Mouse (Mus musculus) stomach, embryonic 14.5 days (tissue): Measurements from ENCODE around the gene Gm28308. TPM values are rescaled to one million over a fixed set of nuclear protein-coding genes. Genes with fewer than 3 reads are reported as not detected.

Source experiments
- ATAC-seq: fragments of 200-750 bp; cut with Nextera tagmentation; 2 replicates; pipeline ENCODE4 v1.8.0; 2017; ENCODE audit warnings: low read depth, moderate TSS enrichment; ENCODE audit not compliant: insufficient number of reproducible peaks, insufficient read depth, low FRiP score
- H3K27ac ChIP-seq: fragments of 300-500 bp; sonication (generic); 2 replicates; pipeline ENCODE4 v1.5.1; 2014; ENCODE audit warnings: mild to moderate bottlenecking, low read length, moderate library complexity, mixed read lengths
- H3K27me3 ChIP-seq: fragments of 300-500 bp; sonication (generic); 2 replicates; pipeline ENCODE4 v1.6.1; 2014; ENCODE audit warnings: low read length, control low read depth, mixed read lengths; ENCODE audit not compliant: control insufficient read depth, insufficient read depth
- H3K36me3 ChIP-seq: fragments of 300-500 bp; sonication (generic); 2 replicates; pipeline ENCODE4 v1.6.1; 2014; ENCODE audit warnings: mild to moderate bottlenecking, control low read depth, low read length, moderate library complexity, mixed read lengths; ENCODE audit not compliant: control insufficient read depth, insufficient read depth
- H3K4me1 ChIP-seq: fragments of 300-500 bp; sonication (generic); 2 replicates; pipeline ENCODE4 v1.6.1; 2014; ENCODE audit warnings: low read length, control low read depth, mixed read lengths; ENCODE audit not compliant: control insufficient read depth, insufficient read depth
- H3K4me2 ChIP-seq: fragments of 300-500 bp; sonication (generic); replicated peaks from 2 replicates; pipeline ENCODE4 v1.6.1; 2014; ENCODE audit warnings: low read depth, low read length, control low read depth
- H3K4me3 ChIP-seq: fragments of 300-500 bp; sonication (generic); 2 replicates; pipeline ENCODE4 v1.5.1; 2014; ENCODE audit warnings: low read depth, low read length, control low read depth
- H3K9ac ChIP-seq: fragments of 300-500 bp; sonication (generic); replicated peaks from 2 replicates; pipeline ENCODE4 v1.6.1; 2014; ENCODE audit warnings: low read depth, mild to moderate bottlenecking, control low read depth, low read length, moderate library complexity, mixed read lengths
- H3K9me3 ChIP-seq: fragments of 300-500 bp; sonication (generic); 2 replicates; pipeline ENCODE4 v1.6.1; 2016; ENCODE audit warnings: low read depth, low read length, control low read depth; ENCODE audit not compliant: control insufficient read depth
- WGBS: fragments of 180-500 bp; shearing (Covaris S2); extraction: QIAGEN DNeasy Blood & Tissue Kit; methylation state at CpG from one replicate; pipeline ENCODE4 v1.1.7; 2014; 5-methylcytosine and 5-hydroxymethylcytosine counted together
- polyA plus RNA-seq: library from polyadenylated mRNA; unstranded; fragments of >200 nt; fragmentation: Nextera tagmentation; extraction: Ambion mirVana; gene quantifications from 2 replicates; pipeline ENCODE4 v1.2.1, GENCODE M21; 2014

Gene Gm28308
- polyA plus RNA-seq, 1 experiment from 2014 or later = not detected

- Histone ChIP-seq H3K9me3 (no peaks in the 10 kb centered on the region), H3K4me2 (no peak overlapping the region), H3K9ac (no peak overlapping the region), H3K4me3 (no peak overlapping the region), H3K27ac (no peak overlapping the region), H3K27me3 (peaks cover 57% of the 10 kb centered on the region), H3K36me3 (no peaks in the 10 kb centered on the region), H3K4me1 (no peaks in the 10 kb centered on the region)
- 1% methylated on average over 59 of the region's 59 CpGs for WGBS
- ATAC-seq = no peak
Measured at GRCm38 (mm10) chr6:52253511-52254500, 40.7 kb upstream of the Gm28308 start.

- Histone ChIP-seq H3K27ac (no peak overlapping the region), H3K4me3 (no peak overlapping the region), H3K27me3 (peaks cover 60% of the 10 kb centered on the region), H3K4me2 (no peak overlapping the region), H3K9ac (no peak overlapping the region), H3K36me3 (no peaks in the 10 kb centered on the region), H3K4me1 (no peaks in the 10 kb centered on the region), H3K9me3 (no peaks in the 10 kb centered on the region)
- 1% methylated on average over 35 of the region's 35 CpGs for WGBS
- no peak for ATAC-seq
Measured at GRCm38 (mm10) chr6:52252775-52253376, 39.7 kb upstream of the Gm28308 start.

DNA sequence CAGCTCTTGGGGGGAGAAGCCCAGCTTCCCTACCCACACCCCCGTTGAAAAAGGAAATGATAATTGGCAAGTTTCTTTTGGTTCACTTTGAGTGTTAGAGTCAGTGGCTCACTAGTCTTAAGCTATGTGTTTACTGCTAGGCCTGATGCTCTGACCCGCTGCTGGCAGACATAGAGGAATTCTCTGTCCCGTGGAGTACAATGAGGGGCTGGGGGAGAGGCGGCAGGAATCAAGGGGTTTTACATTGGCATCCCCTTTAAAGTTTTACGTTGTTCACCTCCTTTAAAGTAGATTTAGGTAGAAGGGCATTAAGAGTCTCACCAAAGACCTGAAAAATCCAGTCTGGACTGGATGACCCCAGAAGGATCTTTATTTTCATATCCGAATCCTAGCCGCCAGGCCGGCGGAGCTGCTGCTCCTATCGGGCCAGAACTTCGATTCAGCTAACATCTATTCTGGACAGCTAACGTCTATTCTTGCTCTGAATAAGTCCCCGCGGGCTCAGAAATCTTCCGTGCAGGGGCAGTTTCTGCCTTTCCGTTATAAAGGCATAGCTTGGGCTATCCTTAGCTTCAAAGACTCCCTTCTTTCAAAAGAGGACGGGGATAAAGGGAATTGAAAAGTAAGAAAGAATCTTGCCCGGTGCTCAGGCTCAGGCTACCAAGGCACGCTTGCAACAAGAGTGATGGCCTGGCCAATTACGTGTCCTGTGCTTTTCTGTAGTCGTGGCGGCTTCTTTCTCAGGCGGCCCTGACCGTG, 39.1 kb upstream of the Gm28308 start:
- no peaks in the 10 kb centered on the region for H3K4me1 ChIP-seq
- no peak overlapping the region for H3K27ac ChIP-seq
- ATAC-seq = no peak
- H3K27me3 ChIP-seq = peaks cover 62% of the 10 kb centered on the region
- no peak overlapping the region for H3K9ac ChIP-seq
- H3K36me3 ChIP-seq = no peaks in the 10 kb centered on the region
- no peak overlapping the region for H3K4me3 ChIP-seq
- 3% methylated on average over 24 of the region's 24 CpGs for WGBS
- H3K4me2 ChIP-seq = no peak overlapping the region
- H3K9me3 ChIP-seq = no peaks in the 10 kb centered on the region

- no peak overlapping the region for H3K9ac ChIP-seq
- no peaks in the 10 kb centered on the region for H3K4me1 ChIP-seq
- H3K27ac ChIP-seq = no peak overlapping the region
- no peak overlapping the region for H3K4me2 ChIP-seq
- no peak for ATAC-seq
- 13% methylated on average over 7 of the region's 7 CpGs for WGBS
- no peaks in the 10 kb centered on the region for H3K9me3 ChIP-seq
- H3K4me3 ChIP-seq = no peak overlapping the region
- H3K27me3 ChIP-seq = peaks cover 65% of the 10 kb centered on the region
- H3K36me3 ChIP-seq = no peaks in the 10 kb centered on the region
Measured at GRCm38 (mm10) chr6:52251177-52251879, 38.2 kb upstream of the Gm28308 start.

DNA sequence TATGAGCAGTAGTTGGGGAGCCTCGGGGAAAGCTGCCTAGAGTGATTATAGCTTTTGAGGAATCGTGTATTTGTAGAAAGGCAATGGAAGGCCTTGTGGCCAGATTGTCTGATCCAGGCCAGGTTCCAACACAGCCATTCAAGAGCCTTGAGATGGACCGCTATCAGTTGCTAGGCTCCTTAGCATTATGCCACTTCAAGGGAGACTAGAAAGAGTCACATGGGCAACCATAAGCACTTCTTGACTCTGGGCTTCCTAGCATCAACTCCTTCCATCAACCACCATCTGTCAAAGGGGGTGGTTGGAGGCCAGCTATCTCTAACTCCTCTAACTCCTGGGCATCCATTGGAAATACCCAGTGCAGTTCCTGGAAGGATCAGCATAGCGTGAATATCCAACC, 36.7 kb upstream of the Gm28308 start:
- H3K4me2 ChIP-seq = no peak overlapping the region

DNA sequence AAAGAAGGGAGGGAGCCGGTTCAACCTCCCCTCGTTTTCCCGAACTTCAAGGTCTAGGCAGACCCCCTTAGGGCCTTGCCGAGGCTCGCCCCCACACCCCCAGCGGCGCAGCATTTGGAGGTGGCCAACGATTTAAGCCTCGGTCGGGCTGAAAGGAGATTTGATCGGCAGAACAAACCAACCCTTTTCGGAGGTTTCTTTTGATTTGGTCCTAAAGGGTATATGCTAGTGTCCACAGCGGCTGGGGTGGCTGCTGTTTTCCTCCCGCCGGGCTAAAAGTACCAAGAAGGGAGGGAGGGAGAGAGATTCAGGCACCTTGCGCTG, 36.2 kb upstream of the Gm28308 start:
- Histone ChIP-seq H3K4me3 (no peak overlapping the region), H3K4me2 (no peak overlapping the region), H3K27ac (no peak overlapping the region), H3K27me3 (peaks cover 69% of the 10 kb centered on the region), H3K9ac (no peak overlapping the region), H3K4me1 (no peaks in the 10 kb centered on the region), H3K9me3 (no peaks in the 10 kb centered on the region), H3K36me3 (no peaks in the 10 kb centered on the region)
- no peak for ATAC-seq
- 0% methylated on average over 16 of the region's 16 CpGs for WGBS

More for the DNA sequence above, 36.7 kb upstream of the Gm28308 start:
- H3K27me3 ChIP-seq = peaks cover 69% of the 10 kb centered on the region
- H3K9me3 ChIP-seq = no peaks in the 10 kb centered on the region
- WGBS = 3% methylated on average over 4 of the region's 4 CpGs
- H3K9ac ChIP-seq = no peak overlapping the region
- no peak overlapping the region for H3K27ac ChIP-seq
- H3K4me1 ChIP-seq = no peaks in the 10 kb centered on the region
- no peak for ATAC-seq
- no peaks in the 10 kb centered on the region for H3K36me3 ChIP-seq
- no peak overlapping the region for H3K4me3 ChIP-seq

DNA sequence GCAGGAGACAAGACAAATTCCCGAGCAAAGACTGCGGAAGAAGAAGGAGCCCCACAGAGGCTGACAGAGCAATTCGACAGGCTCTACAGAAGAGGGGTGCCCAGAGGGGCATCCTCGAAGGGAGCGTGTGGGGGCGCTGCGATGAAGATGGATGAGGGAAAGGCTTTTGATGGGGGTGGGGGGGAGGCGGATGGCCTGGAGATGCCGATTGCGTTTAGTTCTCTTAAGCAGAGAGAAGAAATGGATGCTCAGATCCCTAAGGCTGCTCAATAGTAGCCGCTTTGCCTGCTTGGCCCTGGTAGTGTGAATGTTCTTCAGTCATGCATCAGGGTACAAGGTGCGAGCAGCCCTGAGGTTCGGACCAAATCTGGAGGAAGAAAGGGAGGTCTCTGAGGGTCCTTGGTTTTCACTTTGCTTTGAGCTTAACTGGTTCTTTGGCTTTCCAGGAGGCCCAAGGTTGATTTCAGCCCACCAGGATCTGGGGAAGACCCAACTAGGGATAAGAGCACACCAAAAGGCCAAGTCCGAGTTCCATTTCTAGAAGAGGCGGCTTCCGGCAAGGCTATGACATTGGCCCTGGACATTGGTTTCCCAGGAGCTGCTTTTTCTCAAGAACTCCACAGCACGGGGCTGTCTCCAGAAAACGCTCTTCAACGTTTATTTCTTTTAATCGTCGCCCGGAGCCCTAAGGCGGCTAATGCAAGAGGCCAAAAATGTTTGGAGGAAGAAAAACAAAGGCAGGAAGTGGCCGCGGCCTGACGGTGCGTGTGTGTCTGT, 35.7 kb upstream of the Gm28308 start:
- Histone ChIP-seq H3K4me2 (no peak overlapping the region), H3K4me1 (no peaks in the 10 kb centered on the region), H3K9me3 (no peaks in the 10 kb centered on the region), H3K27ac (no peak overlapping the region), H3K36me3 (no peaks in the 10 kb centered on the region), H3K27me3 (peaks cover 68% of the 10 kb centered on the region), H3K9ac (no peak overlapping the region), H3K4me3 (no peak overlapping the region)
- WGBS = 1% methylated on average over 27 of the region's 27 CpGs
- ATAC-seq = no peak
